Mouse (Mus musculus): ENCODE measurements around the gene Gtf3c5. TPM values are rescaled to one million over a fixed set of nuclear protein-coding genes. Genes with fewer than 3 reads are reported as not detected.

The Gtf3c5 gene
- polyA plus RNA-seq, 1 experiment from 2014 or later: 41.9 TPM

DNA sequence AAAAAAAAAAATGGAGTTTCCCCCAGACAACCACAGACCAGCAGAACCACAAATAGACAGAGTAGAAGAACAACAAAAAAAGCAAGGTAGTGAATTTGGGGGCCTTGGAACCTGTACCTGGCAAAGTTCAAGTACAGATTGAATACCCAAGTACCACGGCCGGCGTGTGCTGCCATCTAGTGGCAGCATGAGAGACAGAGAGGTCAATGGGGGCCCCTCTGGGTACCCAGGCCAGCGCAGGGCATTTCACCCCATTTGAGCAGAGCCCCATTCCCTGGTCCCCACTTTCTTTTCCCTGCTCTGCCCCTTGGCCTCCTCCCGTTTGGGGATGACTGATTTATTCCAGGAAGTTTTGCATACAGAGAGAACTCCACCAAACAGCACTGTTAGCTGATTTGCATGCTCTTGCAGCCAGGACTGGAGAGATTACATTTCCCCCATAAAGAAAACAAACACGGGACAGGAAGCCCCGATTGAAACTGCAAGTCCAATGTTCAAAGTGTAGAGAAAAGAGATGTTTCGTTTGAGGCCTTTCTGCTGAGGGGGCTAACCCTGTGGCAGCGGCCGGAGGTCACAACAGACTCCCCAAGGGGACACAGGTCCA, 39.1 kb upstream of the Gtf3c5 start:
- Histone ChIP-seq H3K36me3 (ENCODE audit: insufficient read depth) (no peaks in the 10 kb centered on the region), H3K4me1 (ENCODE audit: insufficient read depth) (no peaks in the 10 kb centered on the region), H3K9me3 (ENCODE audit: low read depth, low read length) (no peaks in the 10 kb centered on the region), H3K4me3 (ENCODE audit: low read depth, low read length) (no peak overlapping the region), H3K9ac (no peak overlapping the region), H3K27me3 (ENCODE audit: insufficient read depth, low read length) (peaks cover 12% of the 10 kb centered on the region), H3K4me2 (no peak overlapping the region), H3K27ac (ENCODE audit: low read depth) (no peak overlapping the region)
- peak; percentile 74 for TF ChIP-seq CTCF (IDR thresholded peaks at IDR 0.05; ENCODE audit: low read depth)
- no peak for ATAC-seq (ENCODE audit: insufficient read depth)
- peak; percentile 74 for DNase-seq
- WGBS: 20% methylated on average over 10 of the region's 10 CpGs

DNA sequence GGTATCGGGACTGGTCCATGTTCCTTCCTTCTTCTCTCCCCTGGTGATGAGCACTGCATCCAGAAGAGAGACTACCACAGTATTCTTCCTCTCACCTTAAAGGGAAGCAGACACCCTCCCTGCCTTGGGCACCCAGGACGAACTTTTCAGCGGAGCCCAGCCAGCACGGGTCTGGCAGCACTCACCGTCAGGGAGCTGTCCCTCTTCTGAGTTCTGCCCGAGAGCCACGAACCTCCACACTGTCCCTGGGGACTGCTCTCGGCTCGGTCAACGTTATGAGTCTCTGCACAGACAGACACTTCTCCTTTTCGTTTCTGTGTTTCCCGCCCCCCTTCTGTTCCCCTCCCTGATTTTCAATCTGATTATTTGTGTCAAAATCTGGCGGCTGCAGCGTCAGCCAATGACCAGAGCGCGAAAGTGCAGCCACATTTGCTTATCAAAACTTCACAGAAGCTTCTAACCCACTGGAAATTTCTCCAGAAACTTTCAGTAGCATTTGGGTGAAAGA, 38.2 kb upstream of the Gtf3c5 start, which contains the start of gene Gfi1b:
Gene Gfi1b, minus strand, starts transcription at position 319 of the 508 bp plus-strand sequence.
- Histone ChIP-seq H3K4me3 (ENCODE audit: low read depth, low read length) (peak within 1 kb of the TSS; percentile 23; the same call in 1 of the 2 replicates), H3K27me3 (ENCODE audit: insufficient read depth, low read length) (peaks cover 12% of the 10 kb centered on the region), H3K4me2 (no peak within 1 kb of the TSS), H3K27ac (ENCODE audit: low read depth) (no peak within 1 kb of the TSS), H3K36me3 (ENCODE audit: insufficient read depth) (no peaks in the 10 kb centered on the region), H3K9ac (no peak within 1 kb of the TSS), H3K4me1 (ENCODE audit: insufficient read depth) (no peaks in the 10 kb centered on the region), H3K9me3 (ENCODE audit: low read depth, low read length) (no peaks in the 10 kb centered on the region)
- DNase-seq (peak; percentile 38), ATAC-seq (ENCODE audit: insufficient read depth) (no peak)
- WGBS: 6% methylated on average over 16 of the region's 16 CpGs
- TF ChIP-seq CTCF (IDR thresholded peaks at IDR 0.05; ENCODE audit: low read depth): no peak

DNA sequence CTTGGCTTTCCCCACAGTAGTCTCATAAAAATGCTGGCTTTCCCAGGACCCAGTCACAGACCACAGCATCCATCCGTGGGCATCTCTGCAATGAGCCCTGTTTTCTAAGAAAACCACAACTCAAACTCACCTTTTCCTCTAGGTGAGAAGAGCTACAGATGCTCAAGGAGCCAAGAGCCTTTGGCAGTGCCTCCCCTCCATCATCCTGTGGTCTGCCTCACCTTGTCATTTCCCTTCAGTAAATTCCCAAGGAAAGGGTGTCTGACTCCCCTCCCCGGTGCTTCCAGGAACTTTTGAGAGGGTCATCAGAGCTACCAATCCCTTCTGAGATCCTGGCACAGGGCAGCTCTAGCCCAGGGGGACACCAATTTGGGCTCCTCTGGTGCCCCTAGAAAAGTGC, 37.6 kb upstream of the Gtf3c5 start:
- H3K4me1 ChIP-seq (ENCODE audit: insufficient read depth): no peaks in the 10 kb centered on the region
- H3K27me3 ChIP-seq (ENCODE audit: insufficient read depth, low read length): peaks cover 12% of the 10 kb centered on the region
- H3K4me2 ChIP-seq: no peak overlapping the region
- H3K4me3 ChIP-seq (ENCODE audit: low read depth, low read length): peak overlapping the region; percentile 23; the same call in 1 of the 2 replicates
- H3K36me3 ChIP-seq (ENCODE audit: insufficient read depth): no peaks in the 10 kb centered on the region
- H3K9ac ChIP-seq: no peak overlapping the region
- no peaks in the 10 kb centered on the region for H3K9me3 ChIP-seq (ENCODE audit: low read depth, low read length)
- no peak for DNase-seq
- ATAC-seq (ENCODE audit: insufficient read depth): no peak
- WGBS: 33% methylated on average over 2 of the region's 2 CpGs
- TF ChIP-seq CTCF (IDR thresholded peaks at IDR 0.05; ENCODE audit: low read depth): no peak
- H3K27ac ChIP-seq (ENCODE audit: low read depth): no peak overlapping the region

DNA sequence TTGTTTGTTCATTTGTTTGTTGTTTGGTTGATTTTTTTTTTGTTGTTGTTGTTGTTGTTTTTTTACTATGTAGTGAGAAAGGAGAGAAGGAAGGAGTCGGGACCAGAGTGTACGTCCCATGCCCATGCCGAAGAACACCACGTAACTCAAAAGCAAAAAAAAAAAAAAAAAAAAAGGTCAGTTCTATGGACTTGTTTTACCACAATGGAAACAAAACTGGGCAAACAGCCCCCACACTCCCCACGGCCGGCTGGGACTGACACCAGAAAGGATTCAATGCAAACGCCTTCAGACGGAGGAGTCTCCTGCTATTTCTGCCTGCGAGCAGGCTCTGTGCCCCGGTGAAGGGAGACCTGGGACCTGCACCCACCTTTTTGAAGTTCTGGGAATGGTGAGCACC, 37.0 kb upstream of the Gtf3c5 start:
- Histone ChIP-seq H3K4me2 (no peak overlapping the region), H3K36me3 (ENCODE audit: insufficient read depth) (no peaks in the 10 kb centered on the region), H3K27me3 (ENCODE audit: insufficient read depth, low read length) (peaks cover 12% of the 10 kb centered on the region), H3K27ac (ENCODE audit: low read depth) (no peak overlapping the region), H3K4me1 (ENCODE audit: insufficient read depth) (no peaks in the 10 kb centered on the region), H3K9me3 (ENCODE audit: low read depth, low read length) (no peaks in the 10 kb centered on the region), H3K4me3 (ENCODE audit: low read depth, low read length) (peak overlapping the region; percentile 23; the same call in 1 of the 2 replicates), H3K9ac (no peak overlapping the region)
- DNase-seq: no peak
- no peak for ATAC-seq (ENCODE audit: insufficient read depth)
- WGBS: 63% methylated on average over 10 of the region's 10 CpGs
- no peak for TF ChIP-seq CTCF (IDR thresholded peaks at IDR 0.05; ENCODE audit: low read depth)

DNA sequence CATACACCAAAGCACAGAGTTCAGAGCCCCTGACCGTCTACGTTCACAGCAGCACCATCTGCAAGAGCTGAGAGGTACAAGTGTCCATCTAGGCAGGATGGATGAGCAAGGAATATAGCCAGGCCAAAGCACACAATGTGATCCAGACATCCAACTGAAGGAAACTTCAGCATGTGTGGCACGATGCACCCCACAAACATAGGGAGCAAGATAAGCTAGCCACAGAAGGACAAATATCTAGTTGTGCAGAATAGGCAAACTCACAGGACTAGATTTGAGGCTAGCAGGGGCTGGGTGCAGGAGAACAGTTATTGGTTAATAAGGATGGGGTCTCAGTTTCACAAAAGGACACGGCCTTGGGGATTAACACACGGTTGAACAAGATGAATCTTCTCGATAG, 35.8 kb upstream of the Gtf3c5 start:
- Histone ChIP-seq H3K9ac (no peak overlapping the region), H3K27ac (ENCODE audit: low read depth) (no peak overlapping the region), H3K4me2 (peak overlapping the region; percentile 4; the same call in 1 of the 2 replicates), H3K27me3 (ENCODE audit: insufficient read depth, low read length) (peaks cover 12% of the 10 kb centered on the region), H3K36me3 (ENCODE audit: insufficient read depth) (no peaks in the 10 kb centered on the region), H3K4me3 (ENCODE audit: low read depth, low read length) (no peak overlapping the region), H3K9me3 (ENCODE audit: low read depth, low read length) (no peaks in the 10 kb centered on the region), H3K4me1 (ENCODE audit: insufficient read depth) (no peaks in the 10 kb centered on the region)
- no peak for TF ChIP-seq CTCF (IDR thresholded peaks at IDR 0.05; ENCODE audit: low read depth)
- DNase-seq (no peak), ATAC-seq (ENCODE audit: insufficient read depth) (no peak)
- 81% methylated on average over 6 of the region's 6 CpGs for WGBS

DNA sequence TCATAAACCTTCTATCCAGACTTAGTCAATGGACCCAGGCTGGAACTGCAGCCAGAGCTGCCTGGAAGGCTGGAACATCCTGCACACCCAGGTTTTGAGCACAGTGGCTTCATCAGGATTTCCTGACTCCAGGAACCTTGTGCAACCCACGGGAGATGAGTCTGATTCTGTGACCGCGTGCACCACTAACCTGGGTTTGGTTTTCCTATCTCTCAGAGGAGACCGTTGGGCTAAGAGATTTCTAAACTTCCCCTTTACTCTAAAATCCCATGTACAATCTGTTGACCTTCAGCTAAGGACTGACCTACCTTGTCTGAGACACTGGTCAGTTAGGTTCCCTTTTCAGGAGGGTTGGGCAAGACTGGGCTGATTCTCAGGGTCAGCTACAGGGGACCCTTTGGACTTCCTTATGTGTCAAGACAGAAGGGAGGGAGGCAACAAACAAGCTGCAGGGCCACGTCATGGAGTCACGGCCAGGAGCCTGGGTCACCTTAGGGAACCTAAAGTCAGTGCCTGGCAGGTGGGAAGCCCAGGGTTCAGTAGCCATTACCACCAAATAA, 35.3 kb upstream of the Gtf3c5 start:
- ATAC-seq (ENCODE audit: insufficient read depth): no peak
- no peaks in the 10 kb centered on the region for H3K4me1 ChIP-seq (ENCODE audit: insufficient read depth)
- no peak overlapping the region for H3K4me3 ChIP-seq (ENCODE audit: low read depth, low read length)
- 76% methylated on average over 6 of the region's 6 CpGs for WGBS
- no peaks in the 10 kb centered on the region for H3K9me3 ChIP-seq (ENCODE audit: low read depth, low read length)
- H3K36me3 ChIP-seq (ENCODE audit: insufficient read depth): no peaks in the 10 kb centered on the region
- peak overlapping the region; percentile 4; the same call in 1 of the 2 replicates for H3K4me2 ChIP-seq
- H3K27ac ChIP-seq (ENCODE audit: low read depth): no peak overlapping the region
- no peak overlapping the region for H3K9ac ChIP-seq
- H3K27me3 ChIP-seq (ENCODE audit: insufficient read depth, low read length): peaks cover 12% of the 10 kb centered on the region
- no peak for TF ChIP-seq CTCF (IDR thresholded peaks at IDR 0.05; ENCODE audit: low read depth)
- no peak for DNase-seq

Data from lung, embryonic 14.5 days (tissue).